Mouse (Mus musculus): ENCODE results near the gene Tma7. TPM values are rescaled to one million over a fixed set of nuclear protein-coding genes. Genes with fewer than 3 reads are reported as not detected.

Gene Tma7
- 758 and 785 TPM in 2 replicates for polyA plus RNA-seq (2016; fragmentation: Nextera tagmentation; extraction: Ambion mirVana)

DNA sequence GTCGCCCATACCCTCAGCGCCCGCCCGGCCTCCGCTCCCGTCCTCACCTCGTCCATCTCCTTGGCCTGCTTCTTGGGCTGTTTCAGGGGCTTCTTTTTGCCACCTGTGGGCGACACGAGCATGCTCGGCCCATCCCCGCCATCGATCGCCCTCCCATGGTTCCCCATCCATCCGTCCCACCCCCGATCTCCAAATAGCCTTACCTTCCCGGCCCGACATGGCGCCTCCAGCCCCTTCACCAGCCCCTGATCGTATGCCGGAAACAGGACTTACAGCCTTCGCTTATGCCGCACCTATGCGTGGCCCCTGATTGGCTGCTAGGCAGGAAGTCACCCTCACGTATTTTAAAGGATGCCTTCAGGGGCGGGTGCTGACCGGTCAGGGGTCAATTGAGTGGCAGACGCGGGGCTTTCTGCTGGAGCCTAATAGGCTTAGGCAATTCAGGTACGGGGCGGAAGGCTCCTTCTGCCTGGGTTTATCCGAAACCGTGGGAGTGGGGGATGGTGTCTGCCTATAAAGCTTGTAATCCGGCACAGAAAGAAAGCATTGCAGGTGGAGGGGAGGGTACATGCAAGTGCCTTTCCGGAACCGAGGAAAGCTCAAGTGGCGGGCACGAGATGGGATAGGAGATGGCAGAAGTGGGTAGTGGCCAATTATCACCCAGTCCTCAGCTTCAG is at the start of gene Tma7, which contains the start of gene Ccdc51:
Gene Tma7 (minus strand): TSS at position 464 of the 677 bp plus-strand sequence.
Gene Ccdc51 (plus strand): TSS at position 370 of the 677 bp plus-strand sequence.
- H3K27me3 ChIP-seq (ENCODE audit: insufficient read depth, poor library complexity, severe bottlenecking): no peaks in the 10 kb centered on the region
- peaks cover 28% of the 10 kb centered on the region for H3K4me1 ChIP-seq (replicated peaks)
- H3K4me3 ChIP-seq: peak within 1 kb of the TSS; percentile 92
- H3K9me3 ChIP-seq: no peaks in the 10 kb centered on the region
- 1% methylated on average over 37 of the region's 37 CpGs for WGBS
- H3K36me3 ChIP-seq: peaks cover 28% of the 10 kb centered on the region
- peak within 1 kb of the TSS; percentile 94 for H3K27ac ChIP-seq
- DNase-seq (ENCODE audit: low spot score): peak; percentile 91

DNA sequence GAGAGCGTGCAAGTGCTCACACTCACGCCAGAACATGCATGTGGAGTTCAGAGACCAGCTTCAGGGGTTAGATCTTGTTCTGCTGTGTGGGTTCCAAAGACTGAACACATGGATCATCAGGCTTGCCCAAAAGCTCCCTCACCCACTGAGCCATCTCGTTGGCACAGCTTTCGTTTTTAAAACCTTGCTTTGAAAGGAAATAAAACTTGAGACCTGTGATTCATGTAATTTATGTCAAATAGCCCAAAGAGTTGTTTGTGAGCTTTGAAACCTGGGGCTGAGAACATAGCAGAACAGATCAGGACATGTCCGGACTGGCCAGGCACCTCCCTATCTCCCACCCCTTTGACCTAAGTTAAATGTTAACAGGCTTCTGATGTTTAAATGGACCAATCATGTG is 47.7 kb upstream of the Tma7 start:
- DNase-seq (ENCODE audit: low spot score): no peak
- H3K4me1 ChIP-seq (replicated peaks): no peaks in the 10 kb centered on the region
- no peak overlapping the region for H3K4me3 ChIP-seq
- H3K36me3 ChIP-seq: no peaks in the 10 kb centered on the region
- H3K27me3 ChIP-seq (ENCODE audit: insufficient read depth, poor library complexity, severe bottlenecking): no peaks in the 10 kb centered on the region
- no peaks in the 10 kb centered on the region for H3K9me3 ChIP-seq
- 90% methylated on average over 5 of the region's 5 CpGs for WGBS
- no peak overlapping the region for H3K27ac ChIP-seq

DNA sequence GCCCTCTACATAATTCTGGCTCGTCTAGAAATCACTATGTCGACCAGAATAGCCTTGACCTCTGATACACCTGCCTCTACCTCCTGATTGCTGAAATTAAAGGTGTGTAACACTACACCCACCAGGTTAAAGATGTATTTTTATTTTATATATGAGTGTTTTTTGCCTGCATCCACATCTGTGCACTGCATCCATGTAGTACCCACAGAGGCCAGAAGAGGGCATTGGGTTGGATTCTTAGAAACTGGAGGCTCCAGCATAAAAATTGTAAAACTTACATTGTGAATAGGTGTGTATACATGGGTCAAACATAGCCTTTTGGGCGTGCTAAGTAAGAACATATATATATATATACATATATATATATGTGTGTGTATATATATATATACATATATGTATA is 45.8 kb upstream of the Tma7 start:
- Histone ChIP-seq H3K4me1 (replicated peaks) (no peaks in the 10 kb centered on the region), H3K27me3 (ENCODE audit: insufficient read depth, poor library complexity, severe bottlenecking) (no peaks in the 10 kb centered on the region), H3K9me3 (no peaks in the 10 kb centered on the region), H3K4me3 (no peak overlapping the region), H3K36me3 (no peaks in the 10 kb centered on the region), H3K27ac (no peak overlapping the region)
- 58% methylated on average over 3 of the region's 3 CpGs for WGBS
- DNase-seq (ENCODE audit: low spot score): no peak

DNA sequence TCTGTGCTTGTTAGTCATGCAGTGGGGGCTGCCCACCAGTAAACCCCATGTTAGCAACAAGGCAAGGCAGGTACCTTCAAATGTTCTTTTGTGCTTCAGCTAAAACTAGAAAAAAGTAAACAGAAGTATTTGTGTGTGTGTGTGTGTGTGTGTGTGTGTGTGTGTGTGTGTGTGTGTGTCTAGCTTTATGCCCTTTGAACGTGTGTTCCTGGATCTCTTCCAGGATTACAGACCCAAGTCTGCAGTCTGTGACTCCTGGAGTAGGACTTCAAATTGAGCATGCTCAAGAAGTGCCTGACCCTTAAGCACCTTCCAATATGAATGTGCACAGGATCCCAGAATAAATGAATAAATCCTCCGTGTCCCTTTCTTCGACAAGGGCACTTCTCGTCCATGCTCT is 44.7 kb upstream of the Tma7 start:
- Histone ChIP-seq H3K27ac (no peak overlapping the region), H3K9me3 (no peaks in the 10 kb centered on the region), H3K4me3 (no peak overlapping the region), H3K4me1 (replicated peaks) (no peaks in the 10 kb centered on the region), H3K36me3 (no peaks in the 10 kb centered on the region), H3K27me3 (ENCODE audit: insufficient read depth, poor library complexity, severe bottlenecking) (no peaks in the 10 kb centered on the region)
- 84% methylated on average over 4 of the region's 4 CpGs for WGBS
- DNase-seq (ENCODE audit: low spot score): no peak

DNA sequence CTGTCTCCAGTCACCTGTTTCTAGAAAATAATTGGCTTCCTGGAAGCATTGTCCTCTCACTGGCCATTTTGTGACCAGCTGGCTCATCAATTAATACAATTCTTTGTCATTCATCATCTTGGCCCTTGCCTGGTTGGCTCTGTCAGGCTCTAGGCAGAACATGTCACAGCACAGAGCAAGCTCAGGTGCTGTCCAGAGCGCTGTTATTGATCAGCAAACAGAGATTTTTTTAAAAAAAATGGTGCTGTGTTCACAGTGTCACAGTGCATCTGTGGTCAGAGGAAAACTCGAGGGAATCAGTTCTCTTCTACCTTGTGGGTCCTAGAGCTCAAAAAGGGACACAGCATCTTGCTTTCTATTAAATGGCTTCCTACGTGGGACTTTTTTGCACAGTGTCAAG is 43.1 kb upstream of the Tma7 start:
- H3K27me3 ChIP-seq (ENCODE audit: insufficient read depth, poor library complexity, severe bottlenecking): no peaks in the 10 kb centered on the region
- no peak for DNase-seq (ENCODE audit: low spot score)
- WGBS: 72% methylated on average over 3 of the region's 3 CpGs

DNA sequence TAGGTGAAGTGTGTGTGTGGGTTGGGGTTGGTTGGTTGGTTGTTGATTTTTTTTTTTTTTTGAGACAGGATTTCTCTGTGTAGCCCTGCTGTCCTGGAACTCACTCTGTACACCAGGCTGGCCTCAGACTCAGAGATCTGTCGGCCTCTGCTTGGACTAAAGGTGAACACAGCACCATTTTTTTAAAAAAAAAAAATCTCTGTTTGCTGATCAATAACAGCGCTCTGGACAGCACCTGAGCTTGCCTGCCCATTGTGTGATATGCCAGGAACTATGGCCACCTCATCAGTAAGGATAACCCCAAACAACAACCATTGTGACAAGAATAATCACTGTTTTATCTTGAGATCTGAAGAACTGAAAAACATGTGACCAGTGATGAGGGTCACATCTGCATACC is 42.7 kb upstream of the Tma7 start:
- Histone ChIP-seq H3K27ac (no peak overlapping the region), H3K36me3 (peaks cover 9% of the 10 kb centered on the region), H3K27me3 (ENCODE audit: insufficient read depth, poor library complexity, severe bottlenecking) (no peaks in the 10 kb centered on the region), H3K4me1 (replicated peaks) (no peaks in the 10 kb centered on the region), H3K9me3 (no peaks in the 10 kb centered on the region), H3K4me3 (no peak overlapping the region)
- WGBS: 76% methylated on average over 2 of the region's 2 CpGs
- no peak for DNase-seq (ENCODE audit: low spot score)

More for the DNA sequence above, 43.1 kb upstream of the Tma7 start:
- Histone ChIP-seq H3K4me1 (replicated peaks) (no peaks in the 10 kb centered on the region), H3K4me3 (no peak overlapping the region), H3K27ac (no peak overlapping the region), H3K36me3 (peaks cover 6% of the 10 kb centered on the region; the same call in 1 of the 2 replicates), H3K9me3 (no peaks in the 10 kb centered on the region)

DNA sequence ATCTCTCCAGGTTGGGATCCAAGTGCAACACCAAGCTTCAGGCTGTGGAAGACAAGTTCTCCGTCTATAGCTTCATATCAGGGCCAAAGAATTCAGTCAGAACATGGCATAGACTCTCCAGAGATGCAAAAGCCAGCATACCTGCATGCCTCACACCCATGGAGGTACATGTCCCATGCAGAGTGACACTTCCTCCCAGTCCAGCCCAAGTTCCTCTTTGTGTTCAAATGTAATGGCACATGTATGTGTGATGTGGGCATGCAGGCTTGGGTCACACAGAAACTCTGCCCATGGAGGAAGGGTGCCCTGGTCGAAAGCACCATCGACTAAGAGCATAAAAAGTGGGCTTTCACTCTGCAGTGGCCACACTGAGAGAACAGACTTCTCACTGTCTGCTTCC is 41.8 kb upstream of the Tma7 start:
- H3K9me3 ChIP-seq: no peaks in the 10 kb centered on the region
- no peak for DNase-seq (ENCODE audit: low spot score)
- no peak overlapping the region for H3K27ac ChIP-seq
- peaks cover 18% of the 10 kb centered on the region for H3K36me3 ChIP-seq
- H3K4me3 ChIP-seq: no peak overlapping the region
- H3K27me3 ChIP-seq (ENCODE audit: insufficient read depth, poor library complexity, severe bottlenecking): no peaks in the 10 kb centered on the region
- H3K4me1 ChIP-seq (replicated peaks): no peaks in the 10 kb centered on the region
- 83% methylated on average over 3 of the region's 3 CpGs for WGBS

DNA sequence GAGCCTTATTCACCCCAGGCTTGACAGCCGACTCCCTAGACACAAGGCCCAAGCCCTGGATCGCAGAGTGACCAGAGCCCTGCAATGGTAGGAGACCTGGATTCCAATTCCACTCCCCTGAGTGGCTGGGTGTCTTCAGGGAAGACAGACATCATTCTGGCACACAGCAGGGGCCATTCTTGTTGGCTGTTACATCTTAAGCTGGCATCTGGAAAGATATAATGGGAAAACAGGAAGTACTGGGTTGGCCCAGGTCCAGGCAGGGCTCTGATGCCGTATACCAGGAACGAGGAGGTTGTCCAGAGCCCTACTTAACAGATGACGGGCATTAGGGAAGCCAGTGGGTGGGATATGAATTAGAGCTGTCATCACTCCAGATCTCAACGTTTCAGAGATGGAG is 40.9 kb upstream of the Tma7 start:
- H3K4me3 ChIP-seq: no peak overlapping the region
- peaks cover 27% of the 10 kb centered on the region for H3K36me3 ChIP-seq
- no peaks in the 10 kb centered on the region for H3K4me1 ChIP-seq (replicated peaks)
- DNase-seq (ENCODE audit: low spot score): no peak
- H3K27ac ChIP-seq: no peak overlapping the region
- no peaks in the 10 kb centered on the region for H3K27me3 ChIP-seq (ENCODE audit: insufficient read depth, poor library complexity, severe bottlenecking)
- 74% methylated on average over 6 of the region's 6 CpGs for WGBS
- no peaks in the 10 kb centered on the region for H3K9me3 ChIP-seq

DNA sequence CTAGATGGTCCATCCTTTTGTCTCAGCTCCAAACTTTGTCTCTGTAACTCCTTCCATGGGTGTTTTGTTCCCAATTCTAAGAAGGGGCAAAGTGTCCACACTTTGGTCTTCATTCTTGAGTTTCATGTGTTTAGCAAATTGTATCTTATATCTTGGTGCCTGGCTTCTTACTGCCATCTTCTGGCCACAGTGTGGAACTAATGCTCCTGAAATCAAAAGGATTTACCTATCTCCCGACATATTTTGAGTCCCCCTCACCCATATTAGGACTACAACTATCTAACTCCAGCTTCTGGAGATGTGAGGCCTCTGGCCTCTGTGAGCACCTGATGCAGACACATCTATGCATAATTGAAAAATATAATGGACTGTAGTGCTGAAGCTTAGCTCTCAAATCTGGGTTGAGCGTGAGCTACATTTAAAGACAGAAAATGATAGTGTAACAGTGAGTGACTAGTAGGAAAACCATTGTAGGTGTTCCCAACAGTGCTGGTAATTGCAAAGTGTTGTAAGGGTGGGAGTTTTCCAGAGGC is 40.2 kb upstream of the Tma7 start:
- Histone ChIP-seq H3K4me1 (replicated peaks) (no peaks in the 10 kb centered on the region), H3K36me3 (peaks cover 33% of the 10 kb centered on the region), H3K27me3 (ENCODE audit: insufficient read depth, poor library complexity, severe bottlenecking) (no peaks in the 10 kb centered on the region), H3K4me3 (no peak overlapping the region), H3K27ac (no peak overlapping the region), H3K9me3 (no peaks in the 10 kb centered on the region)
- WGBS: 51% methylated on average over 2 of the region's 2 CpGs
- no peak for DNase-seq (ENCODE audit: low spot score)

DNA sequence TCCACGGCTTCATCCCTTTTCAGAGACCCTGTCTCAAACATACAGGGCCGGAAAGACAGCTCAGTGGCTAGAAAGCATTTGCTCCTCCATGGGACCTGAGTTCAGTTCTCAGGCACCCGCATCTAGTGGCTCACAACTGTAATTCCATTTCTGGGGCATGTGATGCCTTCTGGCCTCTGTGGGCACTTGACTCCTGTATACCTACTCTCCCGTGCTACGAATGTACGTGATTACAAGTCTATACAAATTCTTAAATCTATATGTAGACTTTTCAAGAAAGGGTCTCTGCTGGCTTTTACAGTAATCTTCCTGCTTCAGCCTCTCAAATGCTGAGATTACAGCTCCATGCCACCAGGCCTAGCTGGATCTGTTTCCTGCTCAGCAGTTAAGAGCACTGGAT is 38.6 kb upstream of the Tma7 start:
- H3K36me3 ChIP-seq: peaks cover 50% of the 10 kb centered on the region
- no peak overlapping the region for H3K4me3 ChIP-seq
- H3K27ac ChIP-seq: no peak overlapping the region
- H3K4me1 ChIP-seq (replicated peaks): no peaks in the 10 kb centered on the region
- no peak for DNase-seq (ENCODE audit: low spot score)
- H3K27me3 ChIP-seq (ENCODE audit: insufficient read depth, poor library complexity, severe bottlenecking): no peaks in the 10 kb centered on the region
- 92% methylated on average over 6 of the region's 6 CpGs for WGBS
- no peaks in the 10 kb centered on the region for H3K9me3 ChIP-seq

DNA sequence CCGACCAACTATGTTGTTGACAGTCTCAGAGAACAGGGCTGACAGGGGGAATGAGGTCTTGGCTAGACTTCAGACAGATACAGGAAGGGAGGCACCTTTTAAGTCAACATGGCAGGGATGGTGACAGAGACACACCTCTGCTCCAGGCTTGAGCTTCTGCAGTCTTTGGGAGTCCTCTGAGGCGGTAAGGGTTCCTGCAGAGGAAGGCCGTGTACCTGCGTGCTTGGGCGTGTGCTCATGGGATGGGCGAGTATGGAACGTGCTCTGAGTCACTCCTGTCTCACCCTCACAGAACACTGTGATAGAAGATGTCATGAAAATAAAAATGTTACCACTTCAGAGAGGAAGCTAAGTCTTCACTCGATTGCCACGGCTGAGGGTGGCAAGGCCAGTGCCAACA is 37.2 kb upstream of the Tma7 start:
- H3K9me3 ChIP-seq: no peaks in the 10 kb centered on the region
- no peak overlapping the region for H3K4me3 ChIP-seq
- H3K4me1 ChIP-seq (replicated peaks): no peaks in the 10 kb centered on the region
- DNase-seq (ENCODE audit: low spot score): no peak
- peaks cover 64% of the 10 kb centered on the region for H3K36me3 ChIP-seq
- no peaks in the 10 kb centered on the region for H3K27me3 ChIP-seq (ENCODE audit: insufficient read depth, poor library complexity, severe bottlenecking)
- no peak overlapping the region for H3K27ac ChIP-seq
- 94% methylated on average over 9 of the region's 9 CpGs for WGBS

DNA sequence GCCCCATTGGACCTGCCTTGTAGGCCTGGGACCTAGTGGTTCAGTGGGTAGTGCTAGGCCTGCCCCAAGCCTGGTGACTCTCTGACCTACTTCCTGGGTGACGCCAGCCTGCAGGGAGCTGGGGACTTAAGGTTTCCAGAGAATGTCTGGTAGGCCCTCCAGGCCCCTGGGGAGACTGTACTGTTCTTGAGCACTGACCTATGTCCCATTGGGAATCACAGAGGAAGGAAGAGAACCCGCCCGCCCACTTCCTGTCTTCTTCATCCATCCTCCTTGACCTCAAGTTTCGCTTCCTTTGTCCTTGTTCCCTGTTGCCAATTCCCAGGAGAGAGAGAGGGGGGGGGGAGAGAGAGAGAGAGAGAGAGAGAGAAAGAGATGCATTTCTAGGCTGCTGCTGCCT is 35.7 kb upstream of the Tma7 start:
- Histone ChIP-seq H3K9me3 (no peaks in the 10 kb centered on the region), H3K27me3 (ENCODE audit: insufficient read depth, poor library complexity, severe bottlenecking) (no peaks in the 10 kb centered on the region), H3K27ac (no peak overlapping the region), H3K4me1 (replicated peaks) (no peaks in the 10 kb centered on the region), H3K4me3 (no peak overlapping the region), H3K36me3 (peaks cover 78% of the 10 kb centered on the region)
- WGBS: 78% methylated on average over 4 of the region's 4 CpGs
- no peak for DNase-seq (ENCODE audit: low spot score)

DNA sequence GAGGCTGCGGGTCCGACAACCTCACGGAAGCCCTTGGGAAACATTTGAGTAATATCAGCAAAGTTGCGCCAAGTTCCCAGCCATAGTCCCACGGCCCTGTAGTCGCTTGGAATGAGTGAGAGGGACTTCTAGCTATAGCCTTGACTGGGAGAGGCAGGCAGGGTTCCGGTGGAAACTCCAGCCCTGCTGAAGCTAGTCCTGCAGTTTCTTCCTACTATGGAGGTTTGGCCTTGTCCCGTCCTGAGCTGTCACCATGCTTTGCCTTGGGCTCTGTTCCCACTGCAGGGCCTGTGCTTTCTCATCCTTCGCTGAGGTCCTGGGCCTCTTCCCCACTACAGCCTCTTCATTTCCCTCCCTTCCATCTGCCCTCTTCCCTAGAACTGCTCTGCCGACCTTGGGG is 33.8 kb upstream of the Tma7 start:
- peak; percentile 2 for DNase-seq (ENCODE audit: low spot score)
- H3K9me3 ChIP-seq: no peaks in the 10 kb centered on the region
- H3K27ac ChIP-seq: no peak overlapping the region
- H3K4me3 ChIP-seq: no peak overlapping the region
- H3K4me1 ChIP-seq (replicated peaks): no peaks in the 10 kb centered on the region
- peaks cover 97% of the 10 kb centered on the region for H3K36me3 ChIP-seq
- 91% methylated on average over 10 of the region's 10 CpGs for WGBS
- H3K27me3 ChIP-seq (ENCODE audit: insufficient read depth, poor library complexity, severe bottlenecking): no peaks in the 10 kb centered on the region
